Mouse (Mus musculus) CH12.LX (cell line): ENCODE results near the gene Greb1.

Experiments
- CHD2 ChIP-seq: IDR thresholded peaks from 2 replicates; pipeline ENCODE4 v1.6.1; 2011; ENCODE audit warnings: low read length, improper control_type of control experiment
- CTCF ChIP-seq, 2 experiments: IDR thresholded peaks in 1 of 2; conservative IDR thresholded peaks in 1 of 2; 2 replicates each; pipeline ENCODE4 v1.5.1; 2011 to 2012; ENCODE audit warnings: low read depth in 2 of 2, low read length in 2 of 2, improper control_type of control experiment in 1 of 2, inconsistent platforms in 1 of 2, mild to moderate bottlenecking in 1 of 2, moderate library complexity in 1 of 2
- POLR2A ChIP-seq: IDR thresholded peaks from 2 replicates; pipeline ENCODE4 v1.6.1; 2011; ENCODE audit warnings: low read depth, mild to moderate bottlenecking, improper control_type of control experiment, low read length
- USF2 ChIP-seq: conservative IDR thresholded peaks from 2 replicates; pipeline ENCODE4 v1.6.1; 2011; ENCODE audit warnings: low read depth, low read length, improper control_type of control experiment

DNA sequence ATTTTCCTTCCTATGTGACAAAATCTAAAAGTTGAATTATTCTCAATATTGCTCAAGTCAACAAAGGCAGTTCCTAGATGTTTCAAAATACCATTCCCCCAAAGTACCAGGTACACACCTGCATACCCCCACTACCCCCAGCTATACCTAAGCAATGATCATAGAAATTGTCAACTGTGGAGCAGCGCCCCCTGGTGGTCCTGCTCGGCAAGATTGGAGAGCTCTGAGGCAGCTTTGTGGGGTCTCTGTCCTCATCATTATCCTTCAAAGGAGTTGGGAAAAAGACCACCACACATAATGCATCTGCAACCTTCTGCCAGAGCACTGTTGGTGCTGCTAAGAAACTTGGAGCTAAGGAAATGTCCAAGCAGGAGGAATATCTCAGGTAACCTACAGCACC, 46.4 kb downstream of the Greb1 start:
- no peak for TF ChIP-seq USF2
- no peak for TF ChIP-seq CHD2
- peak; percentile 81 to 82 for TF ChIP-seq CTCF (conservative IDR thresholded peaks at IDR 0.05 in 1 of 2, IDR thresholded peaks at IDR 0.05 in 1 of 2; ENCODE audit: low read depth in 2 of 2, low read length in 2 of 2)
- no peak for TF ChIP-seq POLR2A
